Mouse (Mus musculus) liver, postnatal 0 days (tissue): ENCODE results near the gene Slc24a1. TPM values are rescaled to one million over a fixed set of nuclear protein-coding genes. Genes with fewer than 3 reads are reported as not detected.

Experiments
- ATAC-seq: fragments of 200-750 bp; cut with Nextera tagmentation; 2 replicates; pipeline ENCODE4 v1.8.0; 2017; ENCODE audit warnings: mild to moderate bottlenecking, moderate library complexity
- DNase-seq: peaks from one replicate; pipeline ENCODE4 v3.0.0-alpha.2; 2016
- H3K27ac ChIP-seq: fragments of 300-500 bp; sonication (generic); 2 replicates; pipeline ENCODE4 v1.5.1; 2014; ENCODE audit warnings: antibody characterized with exemption, moderate library complexity, mild to moderate bottlenecking, low read depth
- H3K27me3 ChIP-seq: fragments of 300-500 bp; sonication (generic); 2 replicates; pipeline ENCODE4 v1.6.1; 2014; ENCODE audit warnings: low read length, control low read depth, mixed read lengths; ENCODE audit not compliant: insufficient read depth
- H3K36me3 ChIP-seq: fragments of 300-500 bp; sonication (generic); replicated peaks from 2 replicates; pipeline ENCODE4 v1.6.1; 2014; ENCODE audit warnings: mild to moderate bottlenecking, control low read depth, low read length, moderate library complexity, mixed read lengths; ENCODE audit not compliant: insufficient read depth
- H3K4me1 ChIP-seq: fragments of 300-500 bp; sonication (generic); 2 replicates; pipeline ENCODE4 v1.6.1; 2014; ENCODE audit warnings: antibody characterized with exemption, mild to moderate bottlenecking, control low read depth; ENCODE audit not compliant: insufficient read depth
- H3K4me2 ChIP-seq: fragments of 300-500 bp; sonication (generic); 2 replicates; pipeline ENCODE4 v1.6.1; 2014; ENCODE audit warnings: low read depth, mild to moderate bottlenecking, low read length, moderate library complexity, mixed read lengths
- H3K4me3 ChIP-seq: fragments of 300-500 bp; sonication (generic); 2 replicates; pipeline ENCODE4 v1.5.1; 2014; ENCODE audit warnings: low read depth, low read length
- H3K9ac ChIP-seq: fragments of 300-500 bp; sonication (generic); replicated peaks from 2 replicates; pipeline ENCODE4 v1.6.1; 2014; ENCODE audit warnings: mild to moderate bottlenecking, moderate library complexity
- H3K9me3 ChIP-seq: fragments of 300-500 bp; sonication (generic); 2 replicates; pipeline ENCODE4 v1.6.1; 2016; ENCODE audit warnings: mild to moderate bottlenecking, control low read depth, low read length, mixed read lengths
- CTCF ChIP-seq: sonication (generic); IDR thresholded peaks from 2 replicates; pipeline ENCODE4 v1.5.1; 2016; ENCODE audit warnings: antibody characterized with exemption, low read depth
- EP300 ChIP-seq: IDR thresholded peaks from 2 replicates; pipeline ENCODE4 v1.6.1; 2016; ENCODE audit warnings: antibody characterized with exemption, low read depth, mild to moderate bottlenecking
- WGBS: fragments of 180-500 bp; shearing (Covaris S2); extraction: QIAGEN DNeasy Blood & Tissue Kit; methylation state at CpG from one replicate; pipeline ENCODE4 v1.1.7; 2014; ENCODE audit not compliant: insufficient replicate concordance; 5-methylcytosine and 5-hydroxymethylcytosine counted together
- polyA plus RNA-seq: library from polyadenylated mRNA; unstranded; fragments of >200 nt; fragmentation: Nextera tagmentation; extraction: Ambion mirVana; gene quantifications from 2 replicates; pipeline ENCODE4 v1.2.1, GENCODE M21; 2015

Slc24a1 gene
- polyA plus RNA-seq, 1 experiment from 2014 or later, result 0.04 TPM

DNA sequence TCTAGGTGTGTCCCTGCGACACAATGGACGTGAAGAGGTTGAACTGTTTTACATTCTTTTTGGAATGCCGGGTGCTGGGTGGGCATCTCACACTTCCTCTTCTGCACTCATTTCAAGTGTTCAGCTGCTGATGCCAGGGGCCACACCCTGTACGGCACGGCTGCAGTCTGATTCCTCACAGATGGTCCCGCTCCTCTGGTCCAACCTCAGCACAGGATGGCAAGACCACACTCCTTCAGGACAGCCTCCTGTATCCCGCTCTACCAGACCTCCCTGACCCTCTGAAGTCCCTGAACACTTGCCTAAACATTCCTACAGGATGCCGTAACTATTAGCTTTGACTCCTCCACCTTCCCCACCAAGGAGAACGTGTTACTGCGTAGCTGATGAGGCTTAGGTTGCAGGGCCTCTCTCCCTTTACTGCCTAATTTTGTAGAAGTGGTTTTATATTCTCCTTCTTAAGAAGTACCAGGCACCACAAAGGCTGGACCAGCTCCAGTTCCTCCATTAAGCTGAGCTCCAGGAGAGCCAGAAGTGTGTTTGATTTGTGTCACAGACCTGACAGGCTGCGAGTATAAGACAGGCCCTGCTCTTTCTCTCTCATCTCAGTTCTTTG is 10.6 kb downstream of the Slc24a1 start:
- H3K36me3 ChIP-seq, result no peaks in the 10 kb centered on the region
- H3K27ac ChIP-seq, result no peak overlapping the region
- ATAC-seq (no peak), DNase-seq (no peak)
- peaks cover 6% of the 10 kb centered on the region for H3K4me1 ChIP-seq
- H3K4me3 ChIP-seq, result no peak overlapping the region
- no peaks in the 10 kb centered on the region for H3K9me3 ChIP-seq
- TF ChIP-seq CTCF, result no peak
- no peak for TF ChIP-seq EP300
- H3K9ac ChIP-seq, result no peak overlapping the region
- H3K27me3 ChIP-seq, result no peaks in the 10 kb centered on the region
- 80% methylated on average over 11 of the region's 11 CpGs for WGBS
- no peak overlapping the region for H3K4me2 ChIP-seq

DNA sequence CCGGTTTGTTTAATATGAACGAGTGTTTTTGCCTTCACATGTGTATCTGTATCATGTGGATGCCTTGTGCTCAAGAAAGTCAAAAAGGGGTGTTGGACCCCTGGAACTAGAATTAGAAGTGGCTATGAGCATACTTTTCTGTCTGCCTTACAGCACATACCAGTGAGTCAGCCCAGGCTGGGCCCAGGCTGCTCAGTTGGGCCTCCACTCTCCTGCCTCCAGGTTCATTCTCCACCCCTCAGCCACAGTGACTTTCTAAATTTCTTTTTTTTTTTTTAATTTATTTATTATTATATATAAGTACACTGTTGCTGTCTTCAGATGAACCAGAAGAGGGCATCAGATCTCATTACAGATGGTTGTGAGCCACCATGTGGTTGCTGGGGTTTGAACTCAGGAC is 11.6 kb downstream of the Slc24a1 start:
- ATAC-seq, result no peak
- H3K27ac ChIP-seq, result no peak overlapping the region
- H3K4me3 ChIP-seq, result no peak overlapping the region
- no peaks in the 10 kb centered on the region for H3K9me3 ChIP-seq
- no peaks in the 10 kb centered on the region for H3K36me3 ChIP-seq
- peaks cover 8% of the 10 kb centered on the region for H3K4me1 ChIP-seq
- no peak for DNase-seq
- no peak for TF ChIP-seq EP300
- 0 out of 2 replicates have a peak, but pooled peaks have one; percentile 19 for TF ChIP-seq CTCF
- H3K27me3 ChIP-seq, result no peaks in the 10 kb centered on the region
- H3K9ac ChIP-seq, result no peak overlapping the region
- WGBS, result 79% methylated on average over 2 of the region's 2 CpGs
- no peak overlapping the region for H3K4me2 ChIP-seq

DNA sequence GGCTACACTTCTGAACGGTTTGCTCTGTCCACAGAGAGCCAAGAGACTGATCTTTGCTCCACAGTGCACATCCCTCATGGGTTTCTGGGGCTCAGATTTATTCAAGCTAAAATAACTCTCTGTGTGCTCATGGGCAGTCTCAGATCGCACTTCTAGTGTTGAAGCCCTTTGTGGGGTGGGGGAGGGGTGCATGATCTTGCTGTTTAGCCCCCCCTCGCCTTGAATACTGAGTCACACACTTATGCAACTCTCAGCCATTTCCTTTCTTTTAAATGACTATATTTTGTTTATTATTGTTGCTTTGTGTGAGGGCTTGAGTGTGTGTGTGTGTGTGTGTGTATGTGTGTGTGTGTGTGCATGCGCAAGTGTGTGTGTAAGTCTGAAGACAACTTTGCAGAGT is 12.1 kb downstream of the Slc24a1 start:
- no peaks in the 10 kb centered on the region for H3K36me3 ChIP-seq
- no peak overlapping the region for H3K4me3 ChIP-seq
- ATAC-seq, result no peak
- 32% methylated on average over 4 of the region's 4 CpGs for WGBS
- DNase-seq, result no peak
- no peak overlapping the region for H3K9ac ChIP-seq
- H3K4me2 ChIP-seq, result peak overlapping the region; percentile 42; the same call in 1 of the 2 replicates
- TF ChIP-seq CTCF, result no peak
- TF ChIP-seq EP300, result no peak
- no peaks in the 10 kb centered on the region for H3K27me3 ChIP-seq
- peaks cover 13% of the 10 kb centered on the region for H3K4me1 ChIP-seq
- H3K27ac ChIP-seq, result no peak overlapping the region
- no peaks in the 10 kb centered on the region for H3K9me3 ChIP-seq

GRCm38 (mm10) chr9:64938535-64938934 is 12.9 kb downstream of the Slc24a1 start:
- ATAC-seq (no peak), DNase-seq (no peak)
- Histone ChIP-seq H3K9me3 (no peaks in the 10 kb centered on the region), H3K4me3 (no peak overlapping the region), H3K4me1 (peaks cover 16% of the 10 kb centered on the region), H3K27me3 (no peaks in the 10 kb centered on the region), H3K4me2 (peak overlapping the region; percentile 42), H3K27ac (no peak overlapping the region), H3K9ac (0 out of 2 replicates have a peak overlapping the region, but pooled peaks have one; percentile 7), H3K36me3 (no peaks in the 10 kb centered on the region)
- no peak for TF ChIP-seq EP300
- 25% methylated on average over 5 of the region's 5 CpGs for WGBS

DNA sequence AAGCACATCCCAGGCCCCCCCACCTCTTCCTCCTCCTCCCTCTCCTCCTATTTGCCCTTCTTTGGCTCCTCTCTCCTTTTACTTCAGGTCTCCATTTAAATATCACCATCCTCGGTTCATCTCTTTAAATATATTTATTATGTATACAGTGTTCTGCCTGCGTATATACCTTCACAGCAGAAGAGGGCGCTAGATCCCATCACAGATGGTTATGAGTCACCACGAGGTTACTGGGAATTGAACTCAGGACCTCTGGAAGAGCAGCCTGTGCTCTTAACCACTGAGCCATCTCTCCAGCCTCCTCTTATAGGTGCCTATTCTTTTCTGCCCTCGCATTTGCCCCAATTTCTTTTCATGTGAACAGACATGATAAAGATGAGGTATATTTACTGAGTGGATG is 13.9 kb downstream of the Slc24a1 start:
- Histone ChIP-seq H3K27me3 (no peaks in the 10 kb centered on the region), H3K27ac (no peak overlapping the region), H3K4me2 (no peak overlapping the region), H3K4me3 (no peak overlapping the region), H3K9me3 (no peaks in the 10 kb centered on the region), H3K4me1 (peaks cover 27% of the 10 kb centered on the region), H3K9ac (no peak overlapping the region), H3K36me3 (no peaks in the 10 kb centered on the region)
- no peak for ATAC-seq
- DNase-seq, result no peak
- peak; percentile 37 for TF ChIP-seq CTCF
- TF ChIP-seq EP300, result no peak
- 57% methylated on average over 5 of the region's 5 CpGs for WGBS

DNA sequence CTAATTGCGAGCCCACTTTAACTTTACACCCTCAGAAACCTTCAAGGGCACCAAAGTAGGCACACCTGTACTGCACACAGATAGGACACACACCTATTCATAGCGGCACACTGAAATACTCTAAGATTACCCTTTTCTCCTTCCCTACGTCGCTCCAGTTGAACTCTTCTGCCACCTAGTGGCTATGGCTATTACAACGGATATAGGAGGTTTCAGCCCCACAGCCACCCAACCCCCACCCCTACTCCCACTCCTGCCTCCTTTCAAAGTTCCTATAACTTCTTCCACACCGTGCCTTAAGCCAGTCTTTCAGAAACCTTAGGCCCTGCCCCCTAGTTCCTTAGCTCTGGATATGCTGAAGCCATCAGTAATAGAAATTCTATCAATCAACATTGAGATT is 14.9 kb downstream of the Slc24a1 start:
- Histone ChIP-seq H3K4me1 (peaks cover 33% of the 10 kb centered on the region), H3K9ac (no peak overlapping the region), H3K4me2 (no peak overlapping the region), H3K27ac (no peak overlapping the region), H3K27me3 (no peaks in the 10 kb centered on the region), H3K9me3 (no peaks in the 10 kb centered on the region), H3K4me3 (no peak overlapping the region), H3K36me3 (no peaks in the 10 kb centered on the region)
- DNase-seq, result peak; percentile 72
- peak; percentile 17; the same call in 1 of the 2 replicates for ATAC-seq
- WGBS, result 2% methylated on average over 6 of the region's 6 CpGs
- TF ChIP-seq EP300, result no peak
- peak; percentile 92 for TF ChIP-seq CTCF
